Mouse (Mus musculus) left cerebral cortex, adult 11 months (tissue): ENCODE measurements around the gene AB124611.
"Not testable (repeated sequence)": the region's sequence is repeated elsewhere in the genome, so short reads cannot be mapped to it uniquely, and the experiment has no call there.

Experiments used
- DNase-seq: peaks from one replicate; pipeline ENCODE4 v3.0.0; 2022; ENCODE audit warnings: low spot score

AB124611 gene

DNA sequence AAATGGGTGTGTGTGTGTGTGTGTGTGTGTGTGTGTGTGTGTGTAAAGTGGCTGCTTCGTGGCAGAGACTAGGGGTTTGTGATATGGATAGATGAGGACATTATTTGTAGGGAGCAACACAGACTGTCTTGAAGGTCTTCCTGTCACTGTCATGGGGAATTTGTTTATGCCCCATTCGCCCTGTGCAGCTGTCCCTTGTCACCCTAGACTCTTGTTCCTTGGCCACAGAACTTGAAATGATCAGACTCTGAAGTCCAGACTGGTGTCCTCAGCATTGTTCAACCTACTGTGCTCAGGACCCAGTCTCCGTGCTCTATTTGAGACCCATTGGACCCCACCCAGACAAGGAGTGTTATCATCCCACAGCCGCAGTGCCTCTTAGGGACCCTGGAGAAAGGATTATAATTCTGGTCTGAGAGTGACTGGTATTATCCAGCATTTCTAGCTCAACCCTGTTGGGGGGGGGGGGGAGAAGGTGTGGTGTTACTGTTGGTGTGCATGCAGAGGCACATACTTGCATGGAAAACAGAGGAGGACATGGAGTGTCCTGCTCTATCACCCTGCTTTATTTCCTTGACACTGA, 39.1 kb downstream of the AB124611 start:
- DNase-seq, result no peak

DNA sequence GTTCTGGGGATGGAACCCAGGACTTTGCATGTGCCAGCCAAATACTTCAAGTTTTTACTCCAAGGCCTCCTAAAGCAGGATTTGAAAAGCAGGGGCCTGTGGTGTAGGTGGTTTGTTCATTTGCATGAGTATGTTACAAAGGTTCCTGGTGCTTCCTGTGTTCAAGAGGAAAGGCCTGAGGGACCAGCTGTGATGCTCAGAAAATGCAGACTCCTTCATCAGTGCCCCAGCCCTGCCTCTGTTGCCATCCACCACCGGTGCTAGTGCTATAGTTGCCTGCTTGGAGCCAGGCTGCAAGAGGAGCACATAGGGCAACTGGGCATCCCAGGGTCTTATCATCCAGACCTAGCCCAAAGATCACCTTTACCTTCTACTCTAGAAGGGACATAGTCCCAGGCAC, 40.6 kb downstream of the AB124611 start:
- no peak for DNase-seq

DNA sequence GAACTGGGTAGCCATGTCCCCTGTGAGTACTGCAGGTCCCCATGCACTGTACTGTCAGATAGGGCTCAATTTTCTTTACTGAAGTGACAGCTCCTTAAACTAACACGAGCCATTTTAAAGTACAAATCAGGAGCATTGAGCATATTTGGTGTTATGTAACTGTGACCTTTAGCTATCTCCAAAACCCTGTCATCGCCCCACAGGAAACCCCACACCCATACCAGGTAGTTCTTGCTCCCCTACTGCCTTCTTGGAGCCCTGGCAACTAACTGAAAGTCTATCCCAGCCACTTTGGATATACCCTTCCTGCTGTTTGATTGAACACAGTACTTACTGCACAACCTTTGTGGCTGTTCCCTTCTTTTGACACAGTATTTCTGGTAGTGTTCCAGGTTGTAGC, 41.1 kb downstream of the AB124611 start:
- no peak for DNase-seq

DNA sequence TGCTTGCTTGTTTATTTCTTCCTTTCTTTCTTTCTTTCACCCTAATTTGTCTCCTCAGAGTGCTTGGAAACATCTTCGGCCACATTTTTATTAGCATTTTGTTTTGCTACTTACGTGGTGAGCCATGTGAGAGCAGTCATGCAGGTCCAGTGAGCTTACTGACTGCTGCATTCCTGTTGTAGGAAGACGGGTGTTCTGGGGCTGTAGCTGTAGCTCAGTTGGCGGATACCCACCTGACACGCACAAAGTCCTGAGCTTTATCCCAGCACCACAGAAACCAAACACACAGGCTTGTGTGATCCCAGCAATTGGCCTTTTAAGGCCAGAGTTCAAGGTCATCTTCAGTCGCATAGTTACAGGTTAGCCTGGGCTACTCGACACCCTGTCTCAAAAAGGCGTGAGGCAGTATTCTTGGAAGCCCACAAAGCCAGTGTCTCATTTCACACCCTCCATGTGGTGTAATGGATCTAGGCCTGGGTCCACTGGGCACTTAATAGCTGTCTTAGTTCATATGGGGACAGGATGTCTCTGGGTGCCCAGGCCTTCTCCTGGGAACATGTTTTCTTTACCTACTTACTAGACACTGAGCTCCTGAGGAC, 42.8 kb downstream of the AB124611 start:
- DNase-seq, result no peak

DNA sequence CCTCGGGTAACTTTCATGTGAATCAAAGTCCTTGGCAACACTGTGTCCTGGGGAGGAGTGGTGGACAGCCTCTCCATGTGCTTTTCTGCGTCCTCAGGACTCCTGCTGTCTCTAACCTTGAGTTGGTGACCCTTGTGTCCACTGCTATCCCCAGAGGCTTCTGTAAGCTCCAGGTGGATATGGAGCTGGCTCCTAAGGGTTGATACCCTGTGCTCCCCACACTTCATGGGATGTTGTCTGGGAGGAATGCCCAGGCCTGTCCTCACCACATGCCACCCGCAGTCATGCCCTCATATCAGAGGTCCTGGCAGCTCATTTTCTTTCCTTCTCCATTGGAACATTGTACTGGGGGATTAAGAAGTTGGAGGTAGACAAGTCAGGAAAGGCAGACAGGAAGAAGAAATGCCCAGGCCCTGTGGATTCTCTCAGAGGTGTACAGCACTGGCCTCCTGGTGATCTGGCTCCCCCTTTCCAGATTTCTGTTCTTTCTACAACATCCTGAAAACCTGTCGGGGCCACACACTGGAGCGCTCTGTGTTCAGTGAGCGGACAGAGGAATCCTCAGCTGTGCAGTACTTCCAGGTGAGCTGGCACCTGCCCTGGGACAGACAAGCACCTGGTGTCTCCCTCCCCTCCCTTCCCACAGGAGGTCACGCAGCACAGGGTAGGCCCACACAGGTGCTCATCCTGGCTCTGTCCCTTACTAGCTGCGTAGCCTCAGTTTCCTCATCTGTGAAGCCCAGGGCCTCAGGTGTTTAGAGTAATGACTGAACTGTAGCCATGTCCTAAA, 48.2 kb downstream of the AB124611 start:
- no peak for DNase-seq

DNA sequence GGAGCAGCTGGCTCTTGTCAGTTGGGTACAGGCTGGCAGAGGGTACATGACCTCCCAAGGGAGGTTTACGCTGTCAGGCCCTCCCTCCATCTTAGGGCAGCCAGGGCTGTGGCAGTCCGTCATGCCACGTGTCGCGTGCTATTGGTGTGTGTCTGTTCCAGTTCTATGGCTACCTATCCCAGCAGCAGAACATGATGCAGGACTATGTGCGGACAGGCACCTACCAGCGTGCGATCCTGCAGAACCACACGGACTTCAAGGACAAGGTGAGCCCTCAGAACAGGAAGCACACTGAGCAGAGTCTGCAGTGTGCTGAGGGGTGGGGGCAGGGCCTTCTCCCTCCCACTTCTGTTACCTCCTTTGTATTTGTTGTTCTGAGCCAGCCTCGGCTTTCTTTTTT, 49.3 kb downstream of the AB124611 start:
- DNase-seq, result no peak

DNA sequence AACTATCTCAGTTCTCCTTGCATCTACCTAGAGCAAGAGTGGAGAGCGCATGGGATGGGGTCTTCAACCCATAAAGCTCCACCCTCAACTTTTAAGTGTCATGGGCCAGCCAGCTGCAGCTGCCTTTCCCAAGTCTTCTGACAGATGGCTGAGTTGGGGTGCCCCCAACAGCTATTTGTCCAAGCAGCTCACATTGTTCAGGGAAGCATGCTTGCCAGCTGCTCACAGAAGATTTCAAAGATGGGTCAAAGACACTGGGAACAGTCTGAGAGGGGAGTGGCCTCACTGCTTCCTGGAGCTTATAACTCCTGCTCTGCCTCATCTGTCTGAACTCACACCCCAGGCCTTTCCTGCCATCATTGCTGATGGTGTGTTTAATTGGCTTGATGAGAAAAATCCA, 50.3 kb downstream of the AB124611 start:
- DNase-seq, result no peak

DNA sequence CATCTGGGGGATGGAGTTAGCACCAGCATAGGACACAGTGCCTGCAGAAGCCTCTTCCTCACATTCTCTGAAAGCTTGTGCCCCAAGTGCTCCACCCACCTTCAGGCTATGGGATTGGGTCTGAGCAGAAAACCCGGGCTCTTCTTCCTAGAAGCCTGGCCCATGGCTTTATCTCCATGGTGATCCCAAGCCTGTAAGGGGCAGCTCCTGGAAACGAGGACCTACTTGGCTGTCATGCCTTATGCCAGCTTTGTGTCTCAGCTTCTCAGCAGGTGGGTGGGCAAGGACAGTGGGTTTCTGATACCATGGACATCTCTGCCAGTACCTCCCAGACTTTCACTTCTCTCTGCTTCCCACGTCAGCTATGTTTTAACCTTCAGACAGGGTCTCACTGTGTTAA, 52.2 kb downstream of the AB124611 start:
- no peak for DNase-seq

DNA sequence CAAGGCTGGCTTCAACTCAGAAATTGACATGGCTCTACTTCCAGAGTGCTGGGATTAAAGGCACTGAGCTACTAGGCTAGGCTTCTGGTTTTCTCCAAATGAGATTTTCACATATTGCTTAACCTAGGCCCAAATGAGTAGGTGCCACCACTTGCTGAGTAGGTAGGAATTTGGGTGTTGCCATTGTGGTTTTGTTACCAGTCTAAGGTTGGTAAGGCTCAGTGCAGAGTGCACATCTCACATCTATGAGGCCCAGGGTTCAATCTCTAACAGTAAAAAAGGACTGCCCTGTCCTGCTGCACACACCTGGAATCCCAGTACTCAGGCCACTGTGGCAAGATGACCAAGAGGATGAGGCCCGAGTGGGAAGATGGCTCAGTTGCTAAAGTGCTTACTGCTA, 59.4 kb downstream of the AB124611 start:
- DNase-seq, result no peak

DNA sequence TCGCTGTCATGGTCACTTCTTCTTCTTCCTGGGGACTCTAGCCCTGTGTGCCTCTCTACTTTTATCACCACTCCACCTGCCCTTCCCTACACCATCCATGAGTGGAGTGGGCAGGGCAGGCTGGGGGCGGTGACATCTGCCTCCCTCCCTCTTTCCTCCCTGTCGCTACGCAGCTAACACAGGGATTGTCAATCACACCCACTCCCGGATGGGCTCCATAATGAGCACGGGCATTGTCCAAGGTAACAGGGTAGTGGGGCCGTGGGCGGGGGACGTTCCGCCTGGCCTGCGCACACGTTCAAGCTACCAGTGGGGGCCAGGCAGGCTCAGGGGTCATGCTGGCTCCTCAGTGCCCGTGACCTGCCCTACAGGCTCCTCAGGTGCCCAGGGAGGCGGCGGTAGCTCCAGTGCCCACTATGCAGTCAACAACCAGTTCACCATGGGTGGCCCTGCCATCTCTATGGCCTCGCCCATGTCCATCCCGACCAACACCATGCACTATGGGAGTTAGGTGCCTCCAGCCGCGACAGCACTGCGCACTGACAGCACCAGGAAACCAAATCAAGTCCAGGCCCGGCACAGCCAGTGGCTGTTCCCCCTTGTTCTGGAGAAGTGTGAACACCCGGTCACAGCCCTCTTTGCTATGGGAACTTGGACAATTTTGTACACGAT, 61.8 kb downstream of the AB124611 start:
- no peak for DNase-seq

DNA sequence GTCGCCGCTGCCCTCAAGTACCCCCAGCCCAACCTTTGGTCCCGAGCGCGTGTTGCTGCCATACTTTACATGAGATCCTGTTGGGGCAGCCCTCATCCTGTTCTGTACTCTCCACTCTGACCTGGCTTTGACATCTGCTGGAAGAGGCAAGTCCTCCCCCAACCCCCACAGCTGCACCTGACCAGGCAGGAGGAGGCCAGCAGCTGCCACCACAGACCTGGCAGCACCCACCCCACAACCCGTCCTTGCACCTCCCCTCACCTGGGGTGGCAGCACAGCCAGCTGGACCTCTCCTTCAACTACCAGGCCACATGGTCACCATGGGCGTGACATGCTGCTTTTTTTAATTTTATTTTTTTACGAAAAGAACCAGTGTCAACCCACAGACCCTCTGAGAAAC, 62.4 kb downstream of the AB124611 start:
- DNase-seq, result no peak

DNA sequence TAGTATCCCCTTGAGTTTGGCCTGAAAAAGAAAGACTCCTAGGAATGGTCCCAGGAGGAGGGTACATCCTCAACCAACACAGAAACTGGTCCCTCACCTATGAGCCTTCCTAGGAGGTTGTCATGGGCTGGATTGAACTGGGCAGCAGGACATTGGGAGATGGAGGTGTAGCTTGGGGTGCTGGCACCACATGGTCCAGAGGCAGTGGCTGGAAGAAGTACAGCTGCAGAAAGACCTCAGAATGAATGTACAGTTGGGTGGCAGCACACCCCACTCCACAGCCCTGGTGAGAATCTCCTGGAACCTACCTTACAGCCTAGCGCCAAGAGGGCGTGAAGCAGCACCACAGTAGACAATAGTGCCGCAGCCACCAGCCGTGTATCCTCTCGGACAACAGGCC, 63.6 kb downstream of the AB124611 start:
- DNase-seq, result no peak

DNA sequence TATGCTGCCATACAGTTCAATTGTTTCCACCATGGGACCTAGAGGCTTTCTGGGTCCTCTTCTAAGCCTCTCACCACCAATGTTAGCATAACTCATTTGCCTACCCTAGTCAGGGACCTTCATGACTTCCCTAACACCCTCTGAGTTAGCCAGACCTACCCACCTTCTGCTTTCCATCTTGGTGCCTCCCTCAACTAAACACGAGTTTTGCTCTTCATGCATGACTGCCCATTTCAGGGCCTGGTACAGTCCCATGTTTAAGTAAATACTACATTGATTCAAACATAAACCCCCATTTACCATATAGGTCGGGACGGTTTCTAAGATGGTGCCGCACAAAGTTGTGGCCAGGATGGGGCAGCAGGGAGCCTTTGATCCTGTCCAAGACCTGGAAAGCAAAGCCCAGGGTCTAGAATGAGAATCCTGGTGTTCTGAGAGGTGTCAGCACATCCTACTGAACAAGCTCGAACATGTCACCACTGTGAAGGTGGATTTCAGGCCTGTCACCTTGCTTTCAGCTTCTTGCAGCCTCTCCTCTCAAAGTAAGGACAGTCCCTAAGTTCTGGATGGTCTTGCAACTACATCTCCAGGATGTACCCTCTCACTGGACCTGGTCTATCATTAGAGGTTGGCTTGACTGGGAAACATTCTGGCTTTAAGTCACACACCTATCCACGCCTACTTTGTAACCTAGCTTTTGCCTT, 65.3 kb downstream of the AB124611 start:
- DNase-seq, result no peak

DNA sequence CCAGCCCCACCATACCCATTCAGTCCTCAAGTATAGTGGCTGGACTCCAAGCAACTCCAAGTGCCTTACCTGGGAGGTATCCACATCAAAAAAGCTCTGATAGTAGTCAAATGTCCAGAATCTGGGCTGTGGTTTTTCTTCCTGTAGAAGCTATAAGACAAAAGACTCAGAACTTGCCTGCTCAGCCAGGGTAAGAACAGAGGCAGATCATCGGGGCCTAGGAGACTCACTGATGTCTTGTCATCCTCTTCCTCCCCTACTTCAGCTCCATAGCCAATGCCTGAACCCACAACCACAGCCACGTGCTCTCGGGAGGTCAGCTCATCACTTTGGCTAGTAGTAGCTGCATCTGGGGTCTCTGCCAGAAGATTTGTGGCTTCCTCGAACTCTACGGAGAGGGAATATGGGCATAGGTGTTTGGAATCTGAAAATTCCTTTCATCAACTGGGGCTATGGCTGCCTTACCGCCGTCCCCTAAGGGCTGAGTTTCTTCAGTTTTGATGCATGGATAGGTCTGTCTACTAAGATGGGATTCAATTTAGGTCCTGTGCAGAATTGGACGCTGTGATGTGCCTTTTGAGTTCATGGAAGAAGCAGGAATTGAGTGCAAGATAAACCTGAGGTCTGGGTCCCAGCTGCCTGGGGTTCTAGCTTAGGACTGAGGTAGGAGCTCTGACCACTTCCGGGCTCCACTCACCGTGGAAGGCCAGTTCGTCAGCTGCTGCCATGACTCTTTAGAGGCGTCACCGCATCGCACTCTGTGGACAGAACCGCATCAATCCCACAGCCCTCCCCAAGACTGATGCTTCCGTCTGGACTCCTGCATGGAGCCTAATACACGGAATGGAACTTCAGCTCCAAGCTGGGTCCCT, 66.1 kb downstream of the AB124611 start:
- no peak for DNase-seq

DNA sequence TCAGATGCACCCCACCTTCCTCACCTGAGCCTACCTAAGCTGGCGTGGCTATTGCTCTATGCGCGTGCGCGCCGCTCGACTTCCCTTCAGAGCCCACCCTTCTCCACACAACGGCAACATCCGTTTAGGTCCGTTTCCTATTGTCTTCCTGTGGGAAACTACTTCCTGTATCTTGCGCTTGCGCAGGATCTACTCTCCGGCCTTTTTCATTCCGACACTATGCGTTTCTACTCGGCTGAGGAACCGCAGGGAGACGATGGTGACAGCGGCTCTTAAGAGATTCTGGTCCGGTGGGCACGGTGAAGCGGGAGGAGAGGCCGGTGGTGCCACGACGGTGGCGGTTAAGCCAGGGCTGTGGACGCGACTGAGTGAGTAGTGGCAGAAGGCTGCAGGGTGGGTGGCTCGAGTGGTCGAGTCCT, 66.7 kb downstream of the AB124611 start, which contains the start of the genes Timm29 and Yipf2:
TSS of gene Timm29 (plus strand) at position 20 of the 419 bp plus-strand sequence.
TSS of gene Yipf2 (minus strand) at position 126 of the 419 bp plus-strand sequence.
- DNase-seq, result peak; percentile 93

DNA sequence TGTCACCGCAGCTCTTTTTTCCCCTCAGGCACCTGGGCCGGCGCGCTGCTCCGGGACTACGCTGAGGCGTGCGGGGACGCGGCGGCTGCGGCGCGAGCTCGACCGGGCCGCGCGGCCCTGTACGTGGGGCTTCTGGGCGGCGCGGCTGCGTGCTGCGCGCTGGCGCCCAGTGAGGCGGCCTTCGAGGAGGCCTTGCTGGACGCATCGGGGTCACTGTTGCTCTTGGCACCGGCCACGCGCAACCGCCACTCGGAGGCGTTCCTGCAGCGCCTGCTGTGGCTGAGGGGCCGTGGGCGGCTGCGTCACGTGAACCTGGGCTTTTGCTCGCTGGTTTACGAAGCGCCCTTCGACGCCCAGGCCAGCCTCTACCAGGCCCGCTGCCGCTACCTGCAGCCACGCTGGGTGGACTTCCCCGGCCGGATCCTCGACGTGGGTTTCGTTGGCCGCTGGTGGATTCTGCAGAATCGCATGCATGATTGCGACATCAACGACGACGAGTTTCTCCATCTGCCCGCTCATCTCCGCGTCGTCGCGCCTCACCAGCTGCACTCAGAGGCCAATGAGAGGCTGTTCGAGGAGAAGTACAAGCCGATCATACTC, 67.2 kb downstream of the AB124611 start:
- no peak for DNase-seq

DNA sequence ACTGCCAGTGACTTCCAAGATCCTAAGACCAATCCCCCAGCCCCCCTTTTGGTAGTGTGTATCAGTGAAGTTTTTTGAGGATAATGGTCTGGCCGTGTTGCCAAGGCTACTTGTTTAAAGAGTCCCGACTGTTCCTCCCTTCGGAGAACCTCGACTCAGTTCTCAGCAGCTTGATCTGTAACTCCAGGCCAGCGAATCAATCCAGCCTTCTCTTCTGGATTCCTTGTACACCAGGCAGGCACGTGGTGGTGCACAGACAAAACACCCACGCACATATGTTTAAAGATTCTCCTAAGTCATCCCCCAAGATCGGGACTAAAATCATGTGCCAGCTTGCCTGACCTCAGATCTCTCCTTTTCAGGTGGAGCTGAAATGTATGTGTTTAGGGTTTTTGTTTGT, 68.4 kb downstream of the AB124611 start:
- not testable (repeated sequence) for DNase-seq

DNA sequence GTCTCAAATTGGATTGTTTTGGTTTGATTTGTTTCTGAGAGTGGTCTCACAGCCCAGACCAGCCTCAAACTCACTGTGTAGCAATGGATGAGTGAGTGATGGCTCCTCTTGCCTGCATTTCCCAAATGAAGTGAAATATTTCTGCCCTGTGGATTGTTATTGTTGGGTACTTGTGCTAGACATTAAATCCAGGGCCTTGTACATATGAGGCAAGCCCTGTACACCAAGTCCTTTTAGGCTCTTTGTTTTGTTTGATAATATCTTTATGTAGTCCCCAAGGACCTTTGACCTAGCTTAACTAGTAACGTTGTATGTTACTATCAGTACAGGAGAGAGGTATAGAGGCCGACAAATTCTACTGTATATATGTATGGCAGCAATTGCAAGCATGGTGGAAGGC, 68.9 kb downstream of the AB124611 start:
- DNase-seq, result no peak
